Mouse (Mus musculus) right cerebral cortex, adult 2 months (tissue): ENCODE data around the gene Slfn8.
"Not testable (repeated sequence)": the region's sequence is repeated elsewhere in the genome, so short reads cannot be mapped to it uniquely, and the experiment has no call there.

Experiments used
- DNase-seq, 2 experiments: peaks; one replicate each; pipeline ENCODE4 v3.0.0; 2021 to 2022; ENCODE audit warnings: low spot score in 2 of 2

Slfn8 gene

GRCm38 (mm10) chr11:83020621-83021020 lies at the start of gene Slfn8:
Slfn8 (minus strand) TSS chr11:83020810.
- no peak for DNase-seq

GRCm38 (mm10) chr11:83067982-83068694 lies 47.5 kb upstream of the Slfn8 start:
- DNase-seq: no peak

- DNase-seq: no peak
Observed at GRCm38 (mm10) chr11:83066640-83067531, 46.3 kb upstream of the Slfn8 start.

GRCm38 (mm10) chr11:83065441-83066344 lies 45.1 kb upstream of the Slfn8 start:
- DNase-seq: no peak

GRCm38 (mm10) chr11:83064946-83065345 lies 44.3 kb upstream of the Slfn8 start, which contains the start of gene Slfn2:
Slfn2 (plus strand) TSS chr11:83065112.
- DNase-seq: no peak

- no peak for DNase-seq
Observed at GRCm38 (mm10) chr11:83063941-83064349, 43.3 kb upstream of the Slfn8 start.

- no peak for DNase-seq
Observed at GRCm38 (mm10) chr11:83063126-83063525, 42.5 kb upstream of the Slfn8 start.

- no peak for DNase-seq
Observed at GRCm38 (mm10) chr11:83061806-83062205, 41.2 kb upstream of the Slfn8 start.

GRCm38 (mm10) chr11:83060412-83061020 lies 39.9 kb upstream of the Slfn8 start:
- no peak for DNase-seq

GRCm38 (mm10) chr11:83057863-83058262 lies 37.3 kb upstream of the Slfn8 start:
- DNase-seq: peak; percentile 50 to 54

GRCm38 (mm10) chr11:83045642-83046041 lies 25.0 kb upstream of the Slfn8 start:
- no peak for DNase-seq

GRCm38 (mm10) chr11:83043891-83044290 lies 23.3 kb upstream of the Slfn8 start:
- DNase-seq: no peak

GRCm38 (mm10) chr11:83041000-83041399 lies 20.4 kb upstream of the Slfn8 start:
- no peak for DNase-seq

GRCm38 (mm10) chr11:83040325-83040724 lies 19.7 kb upstream of the Slfn8 start:
- no peak for DNase-seq

GRCm38 (mm10) chr11:83039796-83040195 lies 19.2 kb upstream of the Slfn8 start:
- no peak for DNase-seq

GRCm38 (mm10) chr11:83039156-83039555 lies 18.5 kb upstream of the Slfn8 start:
- DNase-seq: no peak

GRCm38 (mm10) chr11:83038686-83039085 lies 18.1 kb upstream of the Slfn8 start:
- DNase-seq: not testable (repeated sequence)

- not testable (repeated sequence) for DNase-seq
Observed at GRCm38 (mm10) chr11:83019561-83020519, 770 bp downstream of the Slfn8 start.

- no peak for DNase-seq
Observed at GRCm38 (mm10) chr11:83016093-83016492, 4.5 kb downstream of the Slfn8 start.

GRCm38 (mm10) chr11:83013356-83013755 lies 7.3 kb downstream of the Slfn8 start:
- no peak for DNase-seq
